Mouse (Mus musculus): Measurements from ENCODE around the gene Tbc1d1. TPM values are rescaled to one million over a fixed set of nuclear protein-coding genes. Genes with fewer than 3 reads are reported as not detected.

The Tbc1d1 gene
- total and polyA plus RNA-seq, 3 experiments, result 26.0 to 38.6 (median 31.9) TPM

DNA sequence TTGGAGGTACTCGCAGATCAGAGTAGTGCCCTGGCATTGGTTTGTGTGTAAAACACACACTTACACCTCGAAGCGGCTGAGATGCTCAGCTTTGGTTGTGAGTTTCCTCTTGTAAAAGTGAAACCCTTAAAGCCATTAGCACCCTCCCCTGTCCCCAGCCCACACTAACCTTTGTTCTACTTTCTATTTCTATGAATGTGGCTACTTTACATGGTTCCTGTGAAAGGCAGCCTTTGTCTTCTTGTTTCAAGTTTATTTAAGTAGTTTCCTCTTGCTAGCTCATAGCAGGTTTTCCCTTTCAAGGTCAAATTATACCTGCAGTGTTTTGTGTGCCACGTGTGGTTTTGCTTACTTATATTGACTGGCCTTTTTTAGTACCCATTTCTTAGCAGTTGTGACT lies 141.0 kb downstream of the Tbc1d1 start:
- H3K27me3 ChIP-seq (replicated peaks), result no peaks in the 10 kb centered on the region
- peak; percentile 54 for DNase-seq (ENCODE audit: extremely low read depth)
- no peak overlapping the region for H3K4me3 ChIP-seq (replicated peaks in 1 of 3; ENCODE audit: low read depth in 2 of 3, low read length in 2 of 3, poor library complexity in 1 of 3)
- no peak overlapping the region for H3K9ac ChIP-seq (ENCODE audit: insufficient read depth, low read depth)
- in situ Hi-C loops (cut with MboI; ENCODE audit: low pct_ligation_motif_present, low pct_unique_long_range_greater_than_20kb, low sequenced_read_pairs), result no loop called here
- H3K27ac ChIP-seq (ENCODE audit: insufficient read depth, low read depth), result peak overlapping the region; percentile 64; the same call in 1 of the 2 replicates
- H3K4me2 ChIP-seq (ENCODE audit: insufficient read depth, low read depth, poor library complexity, severe bottlenecking), result peak overlapping the region; percentile 34
- H3K36me3 ChIP-seq (replicated peaks in 1 of 2; ENCODE audit: control insufficient read depth in 1 of 2, insufficient read depth in 1 of 2, low read length in 1 of 2), result peaks cover 19 to 77% of the 10 kb centered on the region in 2 experiments
- no peak for TF ChIP-seq MAZ (IDR thresholded peaks at IDR 0.05; ENCODE audit: low read depth, low read length)
- no peak for TF ChIP-seq ZNF384 (IDR thresholded peaks at IDR 0.05; ENCODE audit: low read depth, low read length)
- TF ChIP-seq MAFK (IDR thresholded peaks at IDR 0.05; ENCODE audit: insufficient replicate concordance, low read length), result peak; percentile 72
- TF ChIP-seq JUN (IDR thresholded peaks at IDR 0.05; ENCODE audit: insufficient read depth, low read depth, low read length), result no peak
- TF ChIP-seq ZC3H11A (IDR thresholded peaks at IDR 0.05; ENCODE audit: low read depth, low read length), result no peak
- TF ChIP-seq JUND (conservative IDR thresholded peaks at IDR 0.05; ENCODE audit: low read depth, low read length), result no peak
- no peak for TF ChIP-seq ELF1 (IDR thresholded peaks at IDR 0.05; ENCODE audit: low read depth, low read length)
- no peak for TF ChIP-seq USF1 (IDR thresholded peaks at IDR 0.05; ENCODE audit: low read depth, low read length)
- no peak for TF ChIP-seq E2F4 (IDR thresholded peaks at IDR 0.05; ENCODE audit: insufficient replicate concordance, low read depth, low read length)
- 0 out of 2 replicates have a peak, but pooled peaks have one; percentile 18 for TF ChIP-seq MYC (IDR thresholded peaks at IDR 0.05; ENCODE audit: low read depth, low read length)
- no peak for TF ChIP-seq RAD21 (IDR thresholded peaks at IDR 0.05; ENCODE audit: low read depth, low read length)
- no peak for TF ChIP-seq RCOR1 (conservative IDR thresholded peaks at IDR 0.05; ENCODE audit: low read depth, low read length)
- no peak for TF ChIP-seq POLR2AphosphoS2 (IDR thresholded peaks at IDR 0.05; ENCODE audit: low read depth, low read length)
- TF ChIP-seq TCF12 (IDR thresholded peaks at IDR 0.05; ENCODE audit: low read depth, low read length), result no peak
- TF ChIP-seq GABPA (IDR thresholded peaks at IDR 0.05; ENCODE audit: insufficient replicate concordance, low read depth, low read length), result no peak
- no peak for TF ChIP-seq CHD2 (IDR thresholded peaks at IDR 0.05; ENCODE audit: low read length)
- no peak for TF ChIP-seq UBTF (IDR thresholded peaks at IDR 0.05; ENCODE audit: low read depth, low read length)
- no peak for TF ChIP-seq TBP (conservative IDR thresholded peaks at IDR 0.05; ENCODE audit: low read depth, low read length)
- no peak for TF ChIP-seq ZKSCAN1 (IDR thresholded peaks at IDR 0.05; ENCODE audit: borderline replicate concordance, low read depth, low read length)
- no peak for TF ChIP-seq NRF1 (IDR thresholded peaks at IDR 0.05; ENCODE audit: low read depth, low read length)
- TF ChIP-seq HCFC1 (IDR thresholded peaks at IDR 0.05; ENCODE audit: low read depth, low read length), result no peak
- no peak for TF ChIP-seq CTCF (conservative IDR thresholded peaks at IDR 0.05 in 1 of 2, IDR thresholded peaks at IDR 0.05 in 1 of 2; ENCODE audit: low read depth in 2 of 2, low read length in 2 of 2)
- TF ChIP-seq ZMIZ1 (IDR thresholded peaks at IDR 0.05; ENCODE audit: low read depth, low read length), result no peak
- no peak for TF ChIP-seq CHD1 (IDR thresholded peaks at IDR 0.05; ENCODE audit: low read depth, low read length)
- TF ChIP-seq POLR2A (IDR thresholded peaks at IDR 0.05; ENCODE audit: low read depth, low read length), result no peak
- TF ChIP-seq BHLHE40 (IDR thresholded peaks at IDR 0.05; ENCODE audit: low read depth, low read length), result peak; percentile 79
- TF ChIP-seq SIN3A (IDR thresholded peaks at IDR 0.05; ENCODE audit: low read length), result peak; percentile 32; the same call in 1 of the 2 replicates
- 0 out of 2 replicates have a peak, but pooled peaks have one; percentile 40 for TF ChIP-seq IRF4 (IDR thresholded peaks at IDR 0.05; ENCODE audit: low read depth, low read length)
- peak; percentile 60; the same call in 1 of the 2 replicates for TF ChIP-seq MEF2A (IDR thresholded peaks at IDR 0.05; ENCODE audit: borderline replicate concordance, low read depth, low read length)
- TF ChIP-seq SMC3 (IDR thresholded peaks at IDR 0.05; ENCODE audit: low read depth, low read length), result no peak
- peak; percentile 42; the same call in 1 of the 2 replicates for TF ChIP-seq MAX (IDR thresholded peaks at IDR 0.05; ENCODE audit: low read length)
- TF ChIP-seq MXI1 (IDR thresholded peaks at IDR 0.05; ENCODE audit: low read depth, low read length), result no peak
- TF ChIP-seq EP300 (IDR thresholded peaks at IDR 0.05; ENCODE audit: low read length), result peak; percentile 38; the same call in 1 of the 2 replicates
- 0 out of 2 replicates have a peak, but pooled peaks have one; percentile 50 for TF ChIP-seq ETS1 (conservative IDR thresholded peaks at IDR 0.05; ENCODE audit: low read depth, low read length)
- TF ChIP-seq PAX5 (IDR thresholded peaks at IDR 0.05; ENCODE audit: low read length), result no peak
- no peak for TF ChIP-seq USF2 (conservative IDR thresholded peaks at IDR 0.05; ENCODE audit: low read depth, low read length)
- TF ChIP-seq KAT2A (IDR thresholded peaks at IDR 0.05; ENCODE audit: insufficient replicate concordance, low read length), result no peak
- TF ChIP-seq NELFE (IDR thresholded peaks at IDR 0.05; ENCODE audit: low read depth, low read length), result no peak
- no peaks in the 10 kb centered on the region for H3K9me3 ChIP-seq (replicated peaks; ENCODE audit: low read length)
- dilution Hi-C loops (cut with MboI; ENCODE audit: extremely low pct_ligation_motif_present, extremely low pct_unique_long_range_greater_than_20kb, low sequenced_read_pairs), result no loop called here
- peaks cover 19 to 50% of the 10 kb centered on the region in 2 experiments for H3K4me1 ChIP-seq (ENCODE audit: control insufficient read depth in 1 of 2, insufficient read depth in 2 of 2)
- H3K79me2 ChIP-seq (replicated peaks; ENCODE audit: control insufficient read depth, extremely low read depth, insufficient read depth, poor library complexity, severe bottlenecking), result no peaks in the 10 kb centered on the region
